Mouse (Mus musculus): ENCODE data around the gene Sergef.
A peak's percentile ranks its signal among the peaks of the same experiment; 100 is the strongest.
"Not testable (repeated sequence)": the region's sequence is repeated elsewhere in the genome, so short reads cannot be mapped to it uniquely, and the experiment has no call there.

The Sergef gene

GRCm38 (mm10) chr7:46639692-46640031 is at the start of gene Sergef:
Sergef (minus strand) TSS chr7:46639807.
- peak; percentile 55 for DNase-seq (ENCODE audit: low spot score)

DNA sequence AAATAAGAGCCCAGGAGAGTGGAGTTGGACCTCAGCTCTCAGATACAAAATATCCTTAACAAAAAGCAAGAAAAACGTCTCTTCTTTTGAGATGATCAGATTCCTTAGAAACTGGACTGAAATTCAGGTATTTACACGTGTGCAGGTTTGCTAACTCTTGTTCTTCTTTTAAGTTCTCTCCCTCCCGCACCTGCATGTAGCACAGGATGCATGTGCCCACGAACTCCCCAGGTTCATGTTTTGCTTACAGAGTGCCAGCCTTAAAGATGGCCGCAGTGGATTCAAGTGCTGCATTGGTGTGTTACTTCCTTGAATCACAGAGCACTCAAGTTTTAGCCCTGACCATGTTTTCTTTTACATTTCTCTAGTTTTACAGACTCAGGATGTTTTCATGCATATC is 47.2 kb upstream of the Sergef start:
- no peak for DNase-seq (ENCODE audit: low spot score)

- DNase-seq (ENCODE audit: low spot score): no peak
Observed at GRCm38 (mm10) chr7:46680732-46681131, 41.1 kb upstream of the Sergef start.

DNA sequence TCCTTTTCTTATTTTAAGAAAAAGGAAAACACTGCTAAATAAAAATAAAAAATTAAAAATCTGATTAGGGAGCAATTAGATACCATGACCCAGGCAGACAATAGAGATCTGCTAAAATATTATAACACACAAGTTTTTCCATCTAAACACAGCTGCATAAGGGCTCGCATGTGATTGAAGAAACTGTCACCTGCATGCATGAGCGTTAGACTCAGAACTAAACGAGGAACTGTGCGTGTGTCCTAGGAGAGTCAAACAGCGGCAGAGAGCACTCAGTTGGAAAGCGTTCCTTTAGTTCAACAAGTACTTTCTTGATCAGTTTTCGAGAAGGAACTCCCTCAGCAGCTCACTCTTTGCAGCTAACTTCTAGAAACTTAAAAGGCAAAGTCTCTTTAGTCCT is 39.4 kb upstream of the Sergef start:
- DNase-seq (ENCODE audit: low spot score): not testable (repeated sequence)

DNA sequence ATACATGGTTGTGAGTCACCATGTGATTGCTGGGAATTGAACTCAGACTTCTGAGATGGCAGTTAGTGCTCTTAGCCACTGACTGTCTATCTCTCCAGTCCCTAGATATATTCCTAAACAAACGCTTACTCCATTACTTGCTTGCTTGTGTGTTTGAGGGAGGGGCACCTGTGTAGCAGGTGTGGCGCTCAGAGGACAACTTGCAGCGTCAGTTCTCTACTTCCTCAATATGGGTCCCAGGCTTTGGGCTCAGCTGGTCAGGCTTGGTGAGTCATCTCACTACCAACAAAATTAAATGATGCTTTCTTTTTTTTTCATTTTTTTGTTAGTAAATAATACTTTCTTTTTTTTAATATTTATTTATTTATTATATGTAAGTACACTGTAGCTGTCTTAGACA is 38.8 kb upstream of the Sergef start:
- no peak for DNase-seq (ENCODE audit: low spot score)

DNA sequence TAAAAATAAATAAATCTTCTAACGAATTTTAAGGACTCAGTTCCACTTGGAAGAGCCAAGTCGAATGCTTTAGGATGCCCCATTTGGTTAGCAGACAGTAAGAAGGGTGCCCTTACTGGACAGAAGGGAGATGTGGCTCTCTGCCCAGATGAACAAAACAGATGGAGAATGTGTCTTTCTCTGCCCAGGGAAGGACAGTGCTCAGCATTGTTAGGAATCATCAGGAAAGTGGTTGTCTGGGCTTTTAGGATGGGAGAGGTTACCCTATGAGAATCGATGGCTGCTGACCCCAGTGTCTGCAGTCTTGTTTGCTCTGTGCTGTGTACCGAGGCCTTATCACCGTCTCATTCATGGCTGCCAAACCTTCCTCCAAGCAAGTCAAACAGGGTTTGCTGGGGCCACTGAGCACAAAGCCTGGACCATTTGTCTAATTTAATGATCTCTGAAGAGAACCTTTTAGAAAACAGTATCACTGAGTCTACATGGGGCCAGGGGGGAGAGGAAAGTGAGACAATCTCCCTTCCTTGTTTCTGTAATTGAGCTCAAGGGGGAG is 37.3 kb upstream of the Sergef start:
- DNase-seq (ENCODE audit: low spot score): no peak

DNA sequence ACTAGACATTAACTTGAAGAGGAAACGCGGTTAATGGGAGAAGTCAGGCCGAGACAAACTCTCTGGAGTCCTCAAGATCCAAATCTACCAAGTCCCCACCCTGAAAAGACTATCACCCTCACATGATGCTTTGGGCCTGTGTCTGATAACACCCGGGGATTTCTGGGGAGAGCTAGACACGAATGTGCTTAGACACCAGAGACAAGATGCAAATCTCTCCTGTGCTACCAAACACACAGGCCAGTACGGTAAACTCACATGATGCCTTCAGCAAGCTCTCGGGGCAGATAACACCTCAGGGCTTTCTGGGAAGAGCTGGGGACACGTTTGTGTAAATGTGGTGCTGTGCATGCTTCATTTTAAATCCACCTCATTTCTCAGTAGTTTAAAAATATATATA is 36.3 kb upstream of the Sergef start:
- DNase-seq (ENCODE audit: low spot score): no peak

DNA sequence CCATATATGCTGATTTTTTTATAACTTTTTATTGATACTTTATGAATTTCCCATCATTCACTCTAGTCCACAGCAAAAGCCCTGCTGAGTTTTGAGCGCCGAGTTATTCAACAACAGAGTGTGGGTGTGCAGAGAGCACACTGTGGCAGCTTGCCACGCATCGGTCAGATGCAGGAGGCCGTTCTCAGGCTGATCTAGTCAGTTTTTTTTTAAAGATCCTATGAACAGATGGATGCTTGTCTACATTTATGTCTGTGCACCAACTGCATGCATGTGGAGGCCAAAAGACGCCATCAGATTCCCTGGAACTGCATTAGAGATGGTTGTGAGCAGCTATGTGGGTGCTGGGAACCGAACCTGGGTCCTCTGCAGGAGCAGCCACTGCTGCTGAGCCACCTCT is 35.5 kb upstream of the Sergef start:
- DNase-seq (ENCODE audit: low spot score): no peak

DNA sequence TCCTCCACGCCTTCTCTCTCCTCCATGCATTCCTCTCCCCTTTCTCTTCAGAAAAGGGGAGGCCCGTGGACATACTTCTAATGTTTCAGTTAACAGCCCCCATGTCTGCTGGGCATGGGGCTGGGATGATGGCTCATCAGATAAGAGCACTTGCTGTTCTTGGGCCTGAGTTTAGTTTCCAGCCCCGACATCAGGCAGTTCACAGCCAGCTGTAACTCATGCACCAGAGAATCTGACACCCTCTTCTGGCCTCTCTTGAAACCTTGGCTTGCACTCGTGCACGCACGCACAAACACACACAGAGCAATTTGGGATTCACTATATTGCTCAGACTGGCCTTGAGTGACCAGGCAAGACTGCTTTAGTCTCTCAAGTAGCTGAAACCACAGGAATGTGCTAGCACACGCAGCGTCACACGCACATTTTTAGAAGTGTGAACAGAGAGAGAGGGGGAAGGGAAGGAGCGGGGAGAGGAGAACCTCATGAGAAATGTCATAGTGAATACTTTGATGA is 32.6 kb upstream of the Sergef start, which contains the start of gene Tph1:
TSS of gene Tph1 (minus strand) at position 378 of the 513 bp plus-strand sequence.
- no peak for DNase-seq (ENCODE audit: low spot score)

DNA sequence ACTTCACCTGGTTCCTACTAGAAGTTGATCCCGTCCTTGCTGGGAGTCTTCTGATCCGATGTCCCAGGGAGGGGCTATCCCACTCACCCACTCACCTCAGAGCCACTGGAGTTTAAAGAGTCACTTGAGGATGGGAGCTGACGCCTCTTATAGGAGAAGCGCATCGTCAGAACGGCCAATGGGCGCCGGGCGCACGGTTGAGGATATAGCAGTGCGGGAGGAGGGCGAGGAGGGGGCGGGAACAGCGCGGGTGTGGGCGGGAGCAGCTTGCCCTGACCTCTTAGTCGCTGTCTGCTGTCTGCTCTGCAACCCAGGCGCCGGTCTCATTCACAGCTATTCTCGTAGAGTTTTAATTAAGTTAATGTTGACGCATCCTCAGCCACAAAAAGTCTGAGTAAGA is 27.6 kb upstream of the Sergef start:
- DNase-seq (ENCODE audit: low spot score): no peak

DNA sequence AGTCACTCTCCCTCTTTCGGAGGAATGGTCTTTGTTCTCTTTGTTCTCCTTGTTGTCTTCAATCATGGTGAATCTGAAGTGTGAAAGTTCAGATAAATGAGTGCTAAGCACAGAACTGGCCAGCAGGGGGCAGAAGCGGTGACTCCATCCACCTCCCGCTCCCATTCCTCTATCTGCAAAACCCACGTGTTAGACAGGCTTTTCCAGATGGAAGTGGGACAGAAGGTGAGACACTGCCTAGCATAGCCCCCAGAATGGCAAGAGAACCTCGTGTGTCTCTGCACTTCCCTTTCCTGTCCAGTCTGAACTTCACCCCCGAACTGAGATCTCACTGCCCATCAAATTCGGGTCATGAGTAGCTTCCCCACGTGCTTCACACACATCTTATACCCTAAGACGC is 25.6 kb upstream of the Sergef start:
- DNase-seq (ENCODE audit: low spot score): no peak

DNA sequence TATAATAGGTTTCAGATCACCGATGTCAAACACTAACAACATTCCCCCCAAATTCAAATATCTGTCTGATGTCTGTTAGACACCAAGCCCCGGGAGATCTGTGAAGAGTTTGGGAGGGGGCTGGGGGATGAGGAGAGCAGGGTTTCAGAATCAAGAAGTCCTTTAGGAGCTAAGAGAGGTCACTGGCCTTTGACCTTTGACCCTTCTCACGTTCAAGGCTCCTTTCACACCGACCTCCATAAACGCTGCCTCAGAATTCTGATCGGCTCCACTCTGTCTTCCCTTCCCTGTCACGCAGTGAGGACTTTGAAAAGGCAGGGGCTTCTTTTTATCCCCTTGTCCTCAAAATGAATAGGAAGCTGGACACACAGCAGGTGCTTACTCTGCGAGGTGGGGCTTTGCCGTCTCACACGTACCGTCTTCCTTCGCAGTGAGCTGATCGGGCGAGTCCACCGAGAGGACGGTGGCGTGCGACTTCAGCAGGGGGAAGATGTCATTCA is 22.0 kb upstream of the Sergef start:
- no peak for DNase-seq (ENCODE audit: low spot score)

- DNase-seq (ENCODE audit: low spot score): no peak
Observed at GRCm38 (mm10) chr7:46652279-46652678, 12.7 kb upstream of the Sergef start.

- not testable (repeated sequence) for DNase-seq (ENCODE audit: low spot score)
Observed at GRCm38 (mm10) chr7:46650231-46650630, 10.6 kb upstream of the Sergef start.

- DNase-seq (ENCODE audit: low spot score): no peak
Observed at GRCm38 (mm10) chr7:46648431-46649140, 9.0 kb upstream of the Sergef start.

- no peak for DNase-seq (ENCODE audit: low spot score)
Observed at GRCm38 (mm10) chr7:46643172-46643571, 3.6 kb upstream of the Sergef start.

GRCm38 (mm10) chr7:46640062-46640461 is 455 bp upstream of the Sergef start:
- DNase-seq (ENCODE audit: low spot score): no peak

GRCm38 (mm10) chr7:46638889-46639691 is 517 bp downstream of the Sergef start:
- DNase-seq (ENCODE audit: low spot score): no peak

DNA sequence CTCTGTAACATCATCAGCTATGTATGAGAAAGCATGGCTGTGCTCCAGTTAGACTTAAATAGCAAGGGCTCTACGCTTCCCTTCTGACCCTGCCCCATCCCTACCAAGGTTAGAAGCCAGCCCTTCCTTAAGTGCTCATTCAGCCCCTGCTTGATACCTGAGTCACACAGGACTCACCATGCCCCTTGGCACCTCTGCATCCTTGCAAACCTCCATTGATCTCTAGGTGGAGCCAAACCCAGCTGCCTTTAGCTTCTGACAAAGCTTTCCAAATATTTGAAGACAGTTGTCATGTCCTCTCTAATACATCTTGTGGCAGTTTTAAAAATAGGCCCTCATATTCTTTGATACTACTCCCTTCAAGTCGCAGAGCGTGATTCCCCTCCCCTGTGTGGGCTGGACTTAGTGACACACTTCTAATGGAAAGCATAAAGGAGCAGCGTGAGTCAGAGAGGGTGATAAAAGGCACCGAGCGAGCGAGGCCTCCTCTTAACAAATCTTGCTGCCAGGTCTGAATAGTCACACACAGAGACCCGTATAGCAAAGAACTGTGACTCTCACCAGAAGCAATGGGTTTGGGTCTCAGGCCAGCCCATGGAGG is 11.1 kb downstream of the Sergef start:
- no peak for DNase-seq (ENCODE audit: low spot score)

DNA sequence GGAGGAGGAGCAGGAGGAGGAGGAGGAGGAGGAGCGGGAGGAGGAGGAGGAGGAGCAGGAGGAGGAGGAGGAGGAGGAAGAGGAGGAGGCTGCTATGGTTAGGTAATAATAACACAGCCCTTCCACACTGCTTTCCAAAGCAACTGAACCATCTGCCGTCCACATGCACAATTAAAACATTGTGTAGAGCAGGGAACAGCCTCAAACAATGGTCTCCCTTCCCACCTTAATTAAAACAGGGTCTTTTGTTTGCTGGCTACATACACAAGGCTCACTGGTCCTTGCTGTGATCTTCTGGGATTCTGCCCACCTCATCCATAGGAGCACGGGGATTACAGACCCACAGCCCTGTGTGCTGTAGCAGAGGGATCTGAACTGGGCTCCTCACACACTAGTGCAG is 15.6 kb downstream of the Sergef start:
- DNase-seq (ENCODE audit: low spot score): no peak

DNA sequence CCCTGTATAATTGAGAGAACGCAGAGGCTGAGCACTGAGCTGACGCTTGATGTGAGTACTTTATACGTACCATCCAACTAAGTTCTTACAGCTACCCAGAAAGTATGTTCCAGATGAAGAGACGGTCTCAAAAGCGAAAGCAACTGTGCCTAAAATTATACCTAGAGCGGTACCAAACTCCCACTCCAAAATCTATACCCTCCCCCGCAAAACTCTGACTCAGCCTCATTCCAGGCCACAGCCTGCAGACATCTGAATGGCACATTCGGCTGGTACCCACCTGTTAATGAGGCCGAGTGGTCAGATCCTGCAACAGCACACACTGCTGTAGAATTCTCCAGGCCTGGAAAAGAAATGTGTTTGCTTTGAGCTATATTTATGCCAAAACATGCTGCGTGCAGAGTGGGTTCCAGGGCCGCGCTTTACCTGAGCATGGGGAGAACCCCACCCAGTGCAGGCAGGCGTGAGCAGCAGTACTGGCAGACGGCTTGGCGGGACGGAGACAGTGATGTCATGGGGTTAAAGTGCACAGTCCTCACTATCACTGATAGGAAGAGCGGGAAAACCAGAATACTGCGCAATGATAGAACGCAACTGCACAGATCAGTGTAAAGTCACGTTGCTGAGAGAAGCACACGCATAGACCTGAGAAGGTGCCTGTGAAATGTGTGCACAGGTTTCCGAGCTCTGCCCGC is 21.0 kb downstream of the Sergef start:
- no peak for DNase-seq (ENCODE audit: low spot score)

All from adipocyte (in vitro differentiated cells).